Mouse (Mus musculus) lung, postnatal 0 days (tissue): ENCODE measurements around the gene Csnk1d. TPM values are rescaled to one million over a fixed set of nuclear protein-coding genes. Genes with fewer than 3 reads are reported as not detected.

Experiments
- ATAC-seq: fragments of 200-750 bp; cut with Nextera tagmentation; 2 replicates; pipeline ENCODE4 v1.8.0; 2017; ENCODE audit warnings: moderate library complexity
- DNase-seq: peaks from one replicate; pipeline ENCODE4 v3.0.0-alpha.2; 2016; ENCODE audit warnings: low spot score
- H3K27ac ChIP-seq: fragments of 300-500 bp; sonication (generic); 2 replicates; pipeline ENCODE4 v1.5.1; 2014; ENCODE audit warnings: antibody characterized with exemption, mild to moderate bottlenecking, low read length, mixed read lengths
- H3K27me3 ChIP-seq: fragments of 300-500 bp; sonication (generic); replicated peaks from 2 replicates; pipeline ENCODE4 v1.6.1; 2014; ENCODE audit warnings: low read length, mixed read lengths; ENCODE audit not compliant: insufficient read depth
- H3K36me3 ChIP-seq: fragments of 300-500 bp; sonication (generic); 2 replicates; pipeline ENCODE4 v1.6.1; 2014; ENCODE audit warnings: low read length, mixed read lengths; ENCODE audit not compliant: insufficient read depth
- H3K4me1 ChIP-seq: fragments of 300-500 bp; sonication (generic); 2 replicates; pipeline ENCODE4 v1.6.1; 2014; ENCODE audit warnings: antibody characterized with exemption, low read depth, low read length, mixed read lengths; ENCODE audit not compliant: insufficient read depth
- H3K4me2 ChIP-seq: fragments of 300-500 bp; sonication (generic); replicated peaks from 2 replicates; pipeline ENCODE4 v1.6.1; 2014; ENCODE audit warnings: low read depth, mild to moderate bottlenecking, low read length, moderate library complexity, mixed read lengths
- H3K4me3 ChIP-seq: fragments of 300-500 bp; sonication (generic); 2 replicates; pipeline ENCODE4 v1.5.1; 2014; ENCODE audit warnings: low read depth, low read length
- H3K9ac ChIP-seq: fragments of 300-500 bp; sonication (generic); replicated peaks from 2 replicates; pipeline ENCODE4 v1.6.1; 2014; ENCODE audit warnings: low read depth, mild to moderate bottlenecking
- H3K9me3 ChIP-seq: fragments of 300-500 bp; sonication (generic); 2 replicates; pipeline ENCODE4 v1.6.1; 2016; ENCODE audit warnings: low read length, mixed read lengths
- CTCF ChIP-seq: IDR thresholded peaks from 2 replicates; pipeline ENCODE4 v1.5.1; 2016; ENCODE audit warnings: antibody characterized with exemption, mild to moderate bottlenecking
- EP300 ChIP-seq: IDR thresholded peaks from 2 replicates; pipeline ENCODE4 v1.6.1; 2016; ENCODE audit warnings: antibody characterized with exemption, mild to moderate bottlenecking, control low read depth
- WGBS: fragments of 180-500 bp; shearing (Covaris S2); extraction: QIAGEN DNeasy Blood & Tissue Kit; methylation state at CpG from one replicate; pipeline ENCODE4 v1.1.7; 2014; 5-methylcytosine and 5-hydroxymethylcytosine counted together
- polyA plus RNA-seq: library from polyadenylated mRNA; unstranded; fragments of >200 nt; fragmentation: Nextera tagmentation; extraction: Ambion mirVana; gene quantifications from 2 replicates; pipeline ENCODE4 v1.2.1, GENCODE M21; 2015

Csnk1d gene
- polyA plus RNA-seq, 1 experiment from 2014 or later, result 83.7 TPM

- Histone ChIP-seq H3K4me2 (peak overlapping the region; percentile 70), H3K36me3 (no peaks in the 10 kb centered on the region), H3K27ac (peak overlapping the region; percentile 99), H3K4me3 (peak overlapping the region; percentile 100), H3K27me3 (no peaks in the 10 kb centered on the region), H3K9ac (peak overlapping the region; percentile 100), H3K9me3 (no peaks in the 10 kb centered on the region), H3K4me1 (peaks cover 20% of the 10 kb centered on the region)
- ATAC-seq, result peak; percentile 58
- peak; percentile 77 for DNase-seq
- TF ChIP-seq EP300, result no peak
- no peak for TF ChIP-seq CTCF
- 1% methylated on average over 16 of the region's 35 CpGs for WGBS
Observed at GRCm38 (mm10) chr11:120990126-120990781, 876 bp downstream of the Csnk1d start.

GRCm38 (mm10) chr11:120989523-120989922 lies 1.6 kb downstream of the Csnk1d start:
- 0% methylated on average over 1 of the region's 1 CpGs for WGBS
- DNase-seq, result peak; percentile 36
- TF ChIP-seq EP300 (no peak), CTCF (no peak)
- H3K4me2 ChIP-seq, result peak overlapping the region; percentile 70
- no peaks in the 10 kb centered on the region for H3K9me3 ChIP-seq
- H3K27ac ChIP-seq, result peak overlapping the region; percentile 99; the same call in 1 of the 2 replicates
- peaks cover 21% of the 10 kb centered on the region for H3K4me1 ChIP-seq
- peak overlapping the region; percentile 100 for H3K9ac ChIP-seq
- H3K4me3 ChIP-seq, result peak overlapping the region; percentile 100
- no peaks in the 10 kb centered on the region for H3K27me3 ChIP-seq
- H3K36me3 ChIP-seq, result no peaks in the 10 kb centered on the region
- ATAC-seq, result no peak

DNA sequence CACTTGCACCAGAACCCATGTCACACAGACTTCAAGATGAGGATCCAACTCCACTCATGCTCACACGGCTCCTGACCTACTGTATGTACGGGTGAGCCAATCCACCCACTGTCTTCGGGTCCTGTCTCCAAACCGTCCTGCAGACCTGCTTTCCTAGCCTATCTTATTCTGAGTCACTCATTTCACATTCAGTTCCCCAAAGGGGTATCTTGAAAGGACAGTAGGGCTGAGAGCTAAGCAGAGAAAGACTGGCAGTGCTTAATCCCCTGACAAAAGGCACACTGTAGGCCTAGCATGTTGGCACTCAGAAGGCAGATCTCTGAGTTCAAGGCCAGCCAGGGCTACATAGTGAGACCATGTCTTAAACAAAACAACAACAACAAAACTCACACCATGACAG lies 2.7 kb downstream of the Csnk1d start:
- DNase-seq, result no peak
- H3K9ac ChIP-seq, result 0 out of 2 replicates have a peak overlapping the region, but pooled peaks have one; percentile 16

DNA sequence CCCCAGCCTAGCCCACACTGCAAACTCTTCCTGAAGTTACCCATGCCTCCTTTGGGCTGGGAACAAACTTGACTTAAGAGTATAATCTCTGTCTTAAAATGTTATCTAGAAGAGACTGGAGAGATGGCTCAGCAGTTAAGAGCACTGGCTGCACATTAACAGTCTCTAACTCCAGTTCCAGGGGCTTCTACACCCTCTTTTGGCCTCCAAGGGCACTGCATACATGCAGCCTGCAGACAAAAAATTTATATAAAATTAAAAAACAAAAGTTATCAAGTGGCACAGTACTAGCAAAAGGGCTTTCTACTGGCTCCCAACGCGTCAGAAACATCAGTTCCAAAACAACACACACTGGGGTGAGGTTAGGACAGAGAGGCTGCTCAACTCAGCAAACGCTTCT lies 3.5 kb downstream of the Csnk1d start:
- Histone ChIP-seq H3K4me1 (peaks cover 24% of the 10 kb centered on the region), H3K9me3 (no peaks in the 10 kb centered on the region), H3K9ac (no peak overlapping the region), H3K4me3 (no peak overlapping the region), H3K27me3 (no peaks in the 10 kb centered on the region), H3K27ac (no peak overlapping the region), H3K4me2 (no peak overlapping the region), H3K36me3 (peaks cover 7% of the 10 kb centered on the region)
- TF ChIP-seq CTCF, result peak; percentile 23
- TF ChIP-seq EP300, result no peak
- DNase-seq (no peak), ATAC-seq (no peak)
- 68% methylated on average over 3 of the region's 3 CpGs for WGBS

More for the DNA sequence above, 2.7 kb downstream of the Csnk1d start:
- Histone ChIP-seq H3K4me1 (peaks cover 24% of the 10 kb centered on the region), H3K27me3 (no peaks in the 10 kb centered on the region), H3K36me3 (peaks cover under 1% of the 10 kb centered on the region; the same call in 1 of the 2 replicates), H3K9me3 (no peaks in the 10 kb centered on the region), H3K4me2 (peak overlapping the region; percentile 32), H3K4me3 (no peak overlapping the region), H3K27ac (no peak overlapping the region)
- no peak for TF ChIP-seq EP300
- ATAC-seq, result no peak
- WGBS, result 53% methylated on average over 4 of the region's 4 CpGs

DNA sequence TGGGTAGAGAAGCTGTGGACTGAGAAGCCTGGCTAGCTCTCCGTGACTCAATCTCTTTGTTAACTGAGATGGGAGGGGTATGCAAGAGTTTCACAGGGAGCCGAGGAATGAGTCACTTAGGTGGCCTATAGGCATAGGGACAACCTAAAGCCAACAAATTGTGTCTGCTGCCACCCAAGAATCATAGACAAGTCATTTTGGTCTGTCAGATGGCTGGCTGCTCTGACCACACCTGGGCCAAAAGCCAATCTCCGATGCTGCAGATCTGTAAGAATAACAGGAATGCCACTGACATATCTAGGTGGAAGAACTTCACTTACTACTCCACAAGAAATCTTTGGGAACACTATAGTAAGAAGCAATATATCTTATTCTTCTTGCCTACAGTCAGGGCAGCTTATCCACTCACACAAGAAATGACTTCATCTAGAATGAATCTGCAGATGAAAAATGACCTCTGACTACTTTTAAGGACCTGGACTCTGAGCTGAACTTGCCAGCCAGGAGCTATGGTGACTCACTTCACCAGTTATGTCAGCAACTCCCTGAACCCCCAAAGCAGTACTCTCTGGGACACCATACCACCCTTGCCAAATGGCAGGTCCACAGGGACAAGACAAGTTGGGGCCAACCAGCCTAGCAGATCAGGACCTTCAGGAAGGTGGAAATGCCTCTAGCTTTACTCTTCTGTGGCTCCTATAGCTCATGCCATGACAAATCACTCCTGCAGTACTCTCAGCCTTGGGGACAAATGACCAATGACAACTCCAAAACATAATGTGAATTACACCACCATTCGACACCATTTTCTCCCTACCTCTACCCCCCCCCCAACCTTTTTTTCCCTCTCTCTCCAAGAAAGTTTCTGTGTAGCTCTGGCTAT lies 6.4 kb downstream of the Csnk1d start:
- Histone ChIP-seq H3K9me3 (no peaks in the 10 kb centered on the region), H3K4me1 (peaks cover 16% of the 10 kb centered on the region), H3K27me3 (no peaks in the 10 kb centered on the region), H3K9ac (no peak overlapping the region), H3K27ac (no peak overlapping the region), H3K4me3 (no peak overlapping the region), H3K4me2 (no peak overlapping the region), H3K36me3 (peaks cover 24% of the 10 kb centered on the region)
- DNase-seq, result no peak
- TF ChIP-seq EP300 (no peak), CTCF (no peak)
- ATAC-seq, result no peak
- 56% methylated on average over 4 of the region's 4 CpGs for WGBS

DNA sequence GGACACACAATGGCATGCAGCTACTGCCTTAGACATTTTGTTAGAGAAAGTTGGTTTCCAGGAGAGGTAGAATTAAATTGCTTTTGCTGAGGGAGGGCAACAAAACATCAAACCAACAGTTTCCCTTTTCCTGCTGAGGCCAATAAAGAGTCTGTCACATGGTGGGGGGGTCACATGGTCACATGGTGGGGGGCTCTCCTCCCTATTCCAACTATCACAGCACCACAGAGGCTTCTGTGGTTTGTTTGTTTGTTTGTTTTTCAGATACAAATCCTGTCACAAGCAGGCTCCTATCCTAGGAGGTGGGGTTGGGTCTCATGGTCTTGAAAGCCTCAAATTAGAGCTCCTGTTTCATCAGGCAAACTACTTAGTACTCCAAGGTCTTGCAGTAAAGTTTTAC lies 8.7 kb downstream of the Csnk1d start:
- no peak overlapping the region for H3K4me2 ChIP-seq
- no peaks in the 10 kb centered on the region for H3K9me3 ChIP-seq
- H3K27me3 ChIP-seq, result no peaks in the 10 kb centered on the region
- no peak overlapping the region for H3K4me3 ChIP-seq
- no peak overlapping the region for H3K27ac ChIP-seq
- no peak overlapping the region for H3K9ac ChIP-seq
- DNase-seq, result no peak
- no peak for ATAC-seq
- TF ChIP-seq CTCF (no peak), EP300 (no peak)
- H3K4me1 ChIP-seq, result peaks cover 5% of the 10 kb centered on the region; the same call in 1 of the 2 replicates
- H3K36me3 ChIP-seq, result peaks cover 33% of the 10 kb centered on the region
